Mouse (Mus musculus) MEL (cell line): Measurements from ENCODE around the gene Sh2d1b2. TPM values are rescaled to one million over a fixed set of nuclear protein-coding genes. Genes with fewer than 3 reads are reported as not detected.
"Not testable (repeated sequence)": the region's sequence is repeated elsewhere in the genome, so short reads cannot be mapped to it uniquely, and the experiment has no call there.

Experiments
- DNase-seq: peaks from one replicate; pipeline ENCODE4 v3.0.0; 2011; ENCODE audit warnings: low read depth, low spot score
- H3K27ac ChIP-seq: 2 replicates; pipeline ENCODE4 v1.5.1; 2012; ENCODE audit warnings: low read depth, mild to moderate bottlenecking, control low read depth, low read length, moderate library complexity; ENCODE audit not compliant: control insufficient read depth
- H3K27me3 ChIP-seq, 2 experiments: fragments of 150-350 bp in 1 of 2; sonication (generic) in 1 of 2; 2 replicates each; pipeline ENCODE4 v1.6.1; 2012; ENCODE audit warnings: low read length in 2 of 2, mild to moderate bottlenecking in 2 of 2, improper control_type of control experiment in 1 of 2, moderate library complexity in 1 of 2; ENCODE audit not compliant: insufficient read depth in 2 of 2, control insufficient read depth in 1 of 2
- H3K36me3 ChIP-seq, 2 experiments: 2 replicates each; pipeline ENCODE4 v1.6.1; 2012 to 2014; ENCODE audit warnings: low read length in 2 of 2, improper control_type of control experiment in 1 of 2, inconsistent platforms in 1 of 2, mild to moderate bottlenecking in 1 of 2; ENCODE audit not compliant: insufficient read depth in 2 of 2, control insufficient read depth in 1 of 2
- H3K4me1 ChIP-seq, 2 experiments: fragments of 150-350 bp in 1 of 2; sonication (generic) in 1 of 2; 2 replicates each; pipeline ENCODE4 v1.6.1; 2012; ENCODE audit warnings: low read length in 2 of 2, improper control_type of control experiment in 1 of 2, mild to moderate bottlenecking in 1 of 2; ENCODE audit not compliant: insufficient read depth in 2 of 2, control insufficient read depth in 1 of 2
- H3K4me3 ChIP-seq, 2 experiments: fragments of 150-350 bp in 1 of 2; sonication (generic) in 1 of 2; 2 replicates each; pipeline ENCODE4 v1.5.1; 2012; ENCODE audit warnings: low read depth in 2 of 2, low read length in 2 of 2, mild to moderate bottlenecking in 2 of 2, moderate library complexity in 2 of 2, control low read depth in 1 of 2, improper control_type of control experiment in 1 of 2; ENCODE audit not compliant: control insufficient read depth in 1 of 2, insufficient read depth in 1 of 2
- H3K79me2 ChIP-seq: 2 replicates; pipeline ENCODE4 v1.6.1; 2012; ENCODE audit warnings: mild to moderate bottlenecking, low read length, moderate library complexity; ENCODE audit not compliant: control insufficient read depth, poor library complexity, insufficient read depth
- H3K9ac ChIP-seq: 2 replicates; pipeline ENCODE4 v1.6.1; 2012; ENCODE audit warnings: low read depth, mild to moderate bottlenecking, control low read depth, low read length, moderate library complexity; ENCODE audit not compliant: control insufficient read depth, poor library complexity, severe bottlenecking
- H3K9me3 ChIP-seq: fragments of 150-350 bp; sonication (generic); replicated peaks from 2 replicates; pipeline ENCODE4 v1.6.1; 2012; ENCODE audit warnings: mild to moderate bottlenecking, low read length, improper control_type of control experiment, moderate library complexity; ENCODE audit not compliant: insufficient read depth
- CHD1 ChIP-seq: IDR thresholded peaks from 2 replicates; pipeline ENCODE4 v1.6.1; 2012; ENCODE audit warnings: low read depth, mild to moderate bottlenecking, inconsistent platforms, low read length, improper control_type of control experiment
- GABPA ChIP-seq: IDR thresholded peaks from 2 replicates; pipeline ENCODE4 v1.6.1; 2012; ENCODE audit warnings: low read depth, mild to moderate bottlenecking, inconsistent platforms, low read length, improper control_type of control experiment, moderate library complexity
- MAFK ChIP-seq: IDR thresholded peaks from 2 replicates; pipeline ENCODE4 v1.6.1; 2011; ENCODE audit warnings: low read depth, mild to moderate bottlenecking, low read length, improper control_type of control experiment, borderline replicate concordance
- MYB ChIP-seq: IDR thresholded peaks from 2 replicates; pipeline ENCODE4 v1.6.1; 2011; ENCODE audit warnings: mild to moderate bottlenecking, low read depth, low read length, improper control_type of control experiment
- NRF1 ChIP-seq: IDR thresholded peaks from 2 replicates; pipeline ENCODE4 v1.6.1; 2014; ENCODE audit warnings: low read depth, mild to moderate bottlenecking, inconsistent platforms, low read length, improper control_type of control experiment, moderate library complexity; ENCODE audit not compliant: poor library complexity, insufficient read depth, severe bottlenecking
- POLR2A ChIP-seq, 2 experiments: IDR thresholded peaks; 2 replicates each; pipeline ENCODE4 v1.6.1; 2011 to 2012; ENCODE audit warnings: low read length in 2 of 2, mild to moderate bottlenecking in 2 of 2, control low read depth in 1 of 2, improper control_type of control experiment in 1 of 2, low read depth in 1 of 2, moderate library complexity in 1 of 2; ENCODE audit not compliant: control insufficient read depth in 1 of 2, insufficient read depth in 1 of 2, poor library complexity in 1 of 2
- POLR2AphosphoS2 ChIP-seq: IDR thresholded peaks from 2 replicates; pipeline ENCODE4 v1.6.1; 2011; ENCODE audit warnings: low read length, improper control_type of control experiment
- POLR2AphosphoS5 ChIP-seq: IDR thresholded peaks from 2 replicates; pipeline ENCODE4 v1.6.1; 2012; ENCODE audit warnings: low read depth, borderline replicate concordance, mild to moderate bottlenecking, inconsistent platforms, low read length, moderate library complexity, mixed read lengths
- RAD21 ChIP-seq: IDR thresholded peaks from 2 replicates; pipeline ENCODE4 v1.6.1; 2011; ENCODE audit warnings: mild to moderate bottlenecking, low read depth, low read length, improper control_type of control experiment
- USF2 ChIP-seq, 2 experiments: IDR thresholded peaks; 2 replicates each; pipeline ENCODE4 v1.6.1; 2011 to 2012; ENCODE audit warnings: improper control_type of control experiment in 2 of 2, low read length in 2 of 2, borderline replicate concordance in 1 of 2, inconsistent platforms in 1 of 2, low read depth in 1 of 2, mild to moderate bottlenecking in 1 of 2; ENCODE audit not compliant: insufficient read depth in 1 of 2
- ZC3H11A ChIP-seq: IDR thresholded peaks from 2 replicates; pipeline ENCODE4 v1.6.1; 2012; ENCODE audit warnings: low read depth, mild to moderate bottlenecking, inconsistent platforms, low read length, improper control_type of control experiment
- ZNF384 ChIP-seq: IDR thresholded peaks from 2 replicates; pipeline ENCODE4 v1.6.1; 2012; ENCODE audit warnings: low read depth, mild to moderate bottlenecking, inconsistent platforms, low read length, improper control_type of control experiment
- polyA plus RNA-seq, 2 experiments: library from polyadenylated mRNA; stranded (reverse) in 1 of 2; unstranded in 1 of 2; fragments of >175 nt in 1 of 2; fragments of >200 nt in 1 of 2; gene quantifications; 2 replicates each; pipeline versions ENCODE4 v1.2.1 to v1.2.4; 2012; ENCODE audit warnings: low replicate concordance in 2 of 2, low read depth in 1 of 2; ENCODE audit not compliant: insufficient read length in 2 of 2, insufficient read depth in 1 of 2, missing spikeins in 1 of 2
- total RNA-seq: library from RNA; depleted of rRNA; stranded (reverse); fragments of 300-350 nt; gene quantifications from 2 replicates; pipeline ENCODE4 v1.2.3, GENCODE M21; 2012; rRNA removed

The Sh2d1b2 gene
- not detected in 2 replicates for total RNA-seq
- polyA plus RNA-seq, result not detected

DNA sequence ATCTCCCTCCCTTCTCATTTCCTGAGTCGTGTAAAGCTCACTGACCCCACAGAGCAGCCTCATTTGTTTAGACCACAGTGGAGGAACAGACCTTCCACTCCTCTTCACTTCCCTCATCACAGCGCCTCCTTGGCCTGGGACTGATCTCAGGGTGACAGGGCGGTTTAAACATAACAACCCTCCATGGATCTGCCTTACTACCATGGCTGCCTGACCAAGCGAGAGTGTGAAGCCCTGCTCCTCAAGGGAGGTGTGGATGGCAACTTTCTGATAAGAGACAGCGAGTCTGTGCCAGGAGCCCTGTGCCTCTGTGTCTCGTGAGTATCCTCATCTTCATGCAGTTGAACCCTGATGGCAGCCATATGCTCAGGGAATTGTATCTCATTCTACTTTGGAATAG lies at the start of gene Sh2d1b2:
Gene Sh2d1b2, plus strand, starts transcription at position 62 of the 400 bp plus-strand sequence.
- H3K36me3 ChIP-seq, H3K27me3 ChIP-seq, H3K9me3 ChIP-seq, H3K4me1 ChIP-seq, H3K27ac ChIP-seq, DNase-seq, H3K9ac ChIP-seq, H3K4me3 ChIP-seq, H3K79me2 ChIP-seq: not testable (repeated sequence)

DNA sequence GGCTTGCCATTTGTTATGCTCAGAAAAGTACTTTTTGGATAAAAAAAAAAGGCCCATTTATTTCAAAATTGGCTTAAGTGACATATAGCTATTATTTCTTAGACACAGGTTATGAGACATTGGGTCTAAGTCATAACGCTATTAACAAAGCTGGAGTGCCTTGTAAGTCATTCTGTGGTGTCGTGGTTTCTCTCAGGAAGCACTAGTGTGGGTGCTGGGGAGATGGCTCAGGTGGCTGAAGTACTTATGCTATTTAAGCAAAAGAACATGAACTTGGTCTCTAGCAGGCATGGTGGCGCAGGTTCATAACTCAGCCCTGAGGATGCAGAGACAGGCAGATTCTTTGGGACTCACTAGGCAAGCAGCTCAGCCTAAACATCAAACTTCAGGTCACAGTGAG lies 47.4 kb upstream of the Sh2d1b2 start:
- DNase-seq, result no peak
- H3K27ac ChIP-seq, result no peak overlapping the region
- TF ChIP-seq ZC3H11A (no peak), POLR2A (IDR thresholded peaks at IDR 0.05; ENCODE audit: control insufficient read depth in 1 of 2, insufficient read depth in 1 of 2, low read depth in 1 of 2, low read length in 2 of 2, poor library complexity in 1 of 2) (no peak), NRF1 (no peak), RAD21 (no peak)
- no peaks in the 10 kb centered on the region; a peak in 1 of 4 replicates for H3K36me3 ChIP-seq
- H3K9me3 ChIP-seq, result no peaks in the 10 kb centered on the region
- no peaks in the 10 kb centered on the region for H3K79me2 ChIP-seq
- H3K9ac ChIP-seq, result no peak overlapping the region
- peaks cover 0 to 3% of the 10 kb centered on the region in 2 experiments; a peak in 1 of 4 replicates for H3K4me1 ChIP-seq
- H3K27me3 ChIP-seq, result no peaks in the 10 kb centered on the region
- no peak overlapping the region for H3K4me3 ChIP-seq

DNA sequence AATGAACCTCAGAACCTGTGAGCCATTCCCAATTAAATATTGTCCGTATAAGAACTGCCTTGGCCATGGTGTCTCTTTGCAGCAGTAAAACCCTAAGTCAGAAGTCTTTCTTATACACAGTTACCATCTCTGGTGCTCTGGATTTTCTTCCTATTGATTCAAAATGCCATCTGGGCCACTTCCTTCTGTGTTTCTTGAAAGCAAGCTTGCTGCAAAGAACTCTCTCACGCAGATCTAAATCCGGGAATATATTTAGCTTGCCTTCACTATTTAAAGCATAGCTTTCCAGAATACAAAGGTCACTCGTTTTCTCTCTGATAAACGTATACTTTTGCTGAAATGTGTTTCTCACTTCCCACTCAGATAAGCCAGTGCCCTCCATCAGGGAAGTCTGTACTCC lies 46.0 kb upstream of the Sh2d1b2 start:
- H3K27ac ChIP-seq, result no peak overlapping the region
- no peak for TF ChIP-seq MAFK
- no peak for TF ChIP-seq GABPA
- no peak for TF ChIP-seq POLR2AphosphoS5
- no peak for TF ChIP-seq MYB
- no peak for TF ChIP-seq USF2 (IDR thresholded peaks at IDR 0.05; ENCODE audit: borderline replicate concordance in 1 of 2, insufficient read depth in 1 of 2, low read depth in 1 of 2, low read length in 2 of 2)
- no peak for TF ChIP-seq POLR2AphosphoS2
- no peak for TF ChIP-seq NRF1
- no peak for TF ChIP-seq CHD1
- no peak for TF ChIP-seq ZNF384
- no peak for TF ChIP-seq RAD21
- H3K27me3 ChIP-seq, result no peaks in the 10 kb centered on the region
- no peak overlapping the region for H3K4me3 ChIP-seq
- peaks cover 0 to 3% of the 10 kb centered on the region in 2 experiments; a peak in 1 of 4 replicates for H3K4me1 ChIP-seq
- no peaks in the 10 kb centered on the region; a peak in 1 of 4 replicates for H3K36me3 ChIP-seq
- no peak overlapping the region for H3K9ac ChIP-seq
- no peaks in the 10 kb centered on the region for H3K9me3 ChIP-seq
- DNase-seq, result no peak
- H3K79me2 ChIP-seq, result no peaks in the 10 kb centered on the region
